ENCODE assay signal across 15 mouse cellular contexts in genomic region chr9:7902311-7902710, GRCm38 (mm10). TPM values are rescaled to one million over a fixed set of nuclear protein-coding genes. Genes with fewer than 3 reads are reported as not detected.
A peak's percentile ranks its signal among the peaks of the same experiment; 100 is the strongest.
DNase-seq lines count a peak whose midpoint lies in the region; ATAC-seq and TF ChIP-seq lines count a peak whose summit lies in the region.
"Had no signal": no experiment of that assay in that cellular context is flagged by ENCODE, and none has a peak within 500 bp of the region (broad histone marks: within the 10 kb centered on the region; RNA-seq: fewer than 3 reads in every experiment).

No protein-coding gene starts in this region.

- 13% methylated on average over 7 of the region's 7 CpGs for WGBS in kidney, embryonic 16.5 days
- 3% methylated on average over 7 of the region's 7 CpGs for WGBS in limb, embryonic 12.5 days

- no peak overlapping the region for H3K9ac ChIP-seq in kidney, embryonic 16.5 days (replicated peaks; ENCODE audit: low read length)
- H3K9ac ChIP-seq in limb, embryonic 12.5 days (replicated peaks), result no peak overlapping the region
- H3K9ac ChIP-seq: embryonic facial prominence, embryonic 12.5 days; liver, embryonic 13.5 days had no signal

- no peaks in the 10 kb centered on the region for H3K36me3 ChIP-seq in kidney, embryonic 16.5 days (ENCODE audit: insufficient read depth, low read length)
- H3K36me3 ChIP-seq in limb, embryonic 12.5 days, result no peaks in the 10 kb centered on the region
- H3K36me3 ChIP-seq: embryonic facial prominence, embryonic 12.5 days; liver, embryonic 13.5 days had no signal

- H3K4me2 ChIP-seq in kidney, embryonic 16.5 days (replicated peaks; ENCODE audit: low read depth, low read length), result no peak overlapping the region
- H3K4me2 ChIP-seq in limb, embryonic 12.5 days, result peak overlapping the region; percentile 26
- H3K4me2 ChIP-seq: embryonic facial prominence, embryonic 12.5 days; liver, embryonic 13.5 days had no signal

- TF ChIP-seq CTCF in Patski (IDR thresholded peaks at IDR 0.05), result no peak
- TF ChIP-seq CTCF in gastrocnemius, adult 2 months (IDR thresholded peaks at IDR 0.05), result no peak

- H3K4me3 ChIP-seq in kidney, embryonic 16.5 days (ENCODE audit: low read length), result no peak overlapping the region
- H3K4me3 ChIP-seq in limb, embryonic 12.5 days (replicated peaks), result no peak overlapping the region
- no peak overlapping the region for H3K4me3 ChIP-seq in gastrocnemius, adult 2 months
- H3K4me3 ChIP-seq: embryonic facial prominence, embryonic 12.5 days; heart, adult 2 months; liver, embryonic 13.5 days had no signal

- peak; percentile 89 for ATAC-seq in kidney, embryonic 16.5 days (ENCODE audit: low FRiP score, low TSS enrichment)
- ATAC-seq in Patski, result peak; percentile 37
- ATAC-seq in limb, embryonic 12.5 days (ENCODE audit: insufficient number of reproducible peaks, insufficient read depth, low FRiP score, low TSS enrichment, low read depth), result peak; percentile 69; the same call in 1 of the 2 replicates
- ATAC-seq: midbrain, embryonic 16.5 days had no signal

- POLR2A ChIA-PET in Patski (lab: Charles Lee), result no interaction called here

- H3K4me1 ChIP-seq in kidney, embryonic 16.5 days (ENCODE audit: insufficient read depth, low read length), result peaks cover 10% of the 10 kb centered on the region
- H3K4me1 ChIP-seq in limb, embryonic 12.5 days (replicated peaks), result peaks cover 24% of the 10 kb centered on the region

- peak overlapping the region; percentile 46; the same call in 1 of the 2 replicates for H3K27ac ChIP-seq in kidney, embryonic 16.5 days (ENCODE audit: low read length)
- peak overlapping the region; percentile 45; the same call in 1 of the 2 replicates for H3K27ac ChIP-seq in limb, embryonic 12.5 days
- H3K27ac ChIP-seq in gastrocnemius, adult 2 months, result no peak overlapping the region
- H3K27ac ChIP-seq: embryonic facial prominence, embryonic 12.5 days; heart, adult 2 months; liver, embryonic 13.5 days had no signal

- DNase-seq in kidney, adult 8-10 months, result no peak
- DNase-seq in Patski (ENCODE audit: low read depth, low spot score), result peak; percentile 46
- DNase-seq in embryo, embryonic 11.5 days (ENCODE audit: low read depth, low spot score), result peak; percentile 49
- no peak for DNase-seq in gastrocnemius, adult 2 months
- DNase-seq in thymus, postnatal 14 days, result no peak
- DNase-seq in gastrocnemius, postnatal 10 days, result no peak
- DNase-seq: adrenal gland, postnatal 10 days; heart, adult 2 months; heart, postnatal 4 days; liver, embryonic 13.5 days had no signal

- intact Hi-C loops in gastrocnemius, adult 2 months (cut with DNase I), result loop anchor here (10.0 kb wide), 1 partner anchor 172 kb away; no protein-coding TSS in a partner anchor

- H3K27me3 ChIP-seq in kidney, embryonic 16.5 days (ENCODE audit: insufficient read depth, low read length), result no peaks in the 10 kb centered on the region
- H3K27me3 ChIP-seq in Patski, result no peaks in the 10 kb centered on the region
- H3K27me3 ChIP-seq in limb, embryonic 12.5 days, result no peaks in the 10 kb centered on the region
- H3K27me3 ChIP-seq: CH12.LX; embryonic facial prominence, embryonic 12.5 days; liver, embryonic 13.5 days had no signal

- in situ Hi-C loops in Patski (cut with MboI; ENCODE audit: low pct_unique_long_range_greater_than_20kb), result loop anchor here (10.0 kb wide), 1 partner anchor 302 kb away; no protein-coding TSS in a partner anchor

- CTCF ChIA-PET in Patski (lab: Charles Lee), result interaction anchor here (1.0 to 1.6 kb wide), 3 partner anchors 47 to 299 kb away, joined by 3 to 4 read pairs (median 3); no protein-coding TSS in a partner anchor

- H3K9me3 ChIP-seq in kidney, embryonic 16.5 days (ENCODE audit: low read length), result no peaks in the 10 kb centered on the region
- no peaks in the 10 kb centered on the region for H3K9me3 ChIP-seq in limb, embryonic 12.5 days
- H3K9me3 ChIP-seq: embryonic facial prominence, embryonic 12.5 days; liver, embryonic 13.5 days had no signal

RNA-seq across cellular contexts. Expression of gene Birc3, which starts 29.3 kb away (rescaled TPM):
- polyA plus RNA-seq in kidney, embryonic 16.5 days (2015; fragmentation: Nextera tagmentation; extraction: Ambion mirVana), result 7.3 and 7.4 TPM in 2 replicates
- polyA plus RNA-seq in Patski (2021), result 12.9 TPM
- polyA plus RNA-seq in limb, embryonic 12.5 days (2016; fragmentation: Nextera tagmentation; extraction: Ambion mirVana), result 6.8 and 7.9 TPM in 2 replicates
- 1 to 10 TPM; 6.0 to 8.8 TPM for total RNA-seq in gastrocnemius, adult 2 months (2021)
- 10 to 100 TPM in 1 of 2 experiments, 1 to 10 TPM in 1; 7.2 to 12.5 TPM for total RNA-seq in gastrocnemius, postnatal 10 days (2021)

Comparison
In these comparisons a context has a peak if more than half of its experiments do, and no peak if none do; other contexts are left out.
1. ATAC-seq: peak in every context shown above with its lines; median percentile 89 in kidney, embryonic 16.5 days; 69 in limb, embryonic 12.5 days; 37 in Patski.
2. DNase-seq: peak in Patski (single experiment) and embryo, embryonic 11.5 days (single experiment); none in kidney, adult 8-10 months (0 of 2), gastrocnemius, adult 2 months (single experiment), thymus, postnatal 14 days (single experiment) and gastrocnemius, postnatal 10 days (single experiment).